Mouse (Mus musculus): Measurements from ENCODE around the gene Opn4. TPM values are rescaled to one million over a fixed set of nuclear protein-coding genes. Genes with fewer than 3 reads are reported as not detected.
A peak's percentile ranks its signal among the peaks of the same experiment; 100 is the strongest.

Gene Opn4
- 1 to 10 TPM; 2.0 to 2.3 TPM for total RNA-seq (2021)

DNA sequence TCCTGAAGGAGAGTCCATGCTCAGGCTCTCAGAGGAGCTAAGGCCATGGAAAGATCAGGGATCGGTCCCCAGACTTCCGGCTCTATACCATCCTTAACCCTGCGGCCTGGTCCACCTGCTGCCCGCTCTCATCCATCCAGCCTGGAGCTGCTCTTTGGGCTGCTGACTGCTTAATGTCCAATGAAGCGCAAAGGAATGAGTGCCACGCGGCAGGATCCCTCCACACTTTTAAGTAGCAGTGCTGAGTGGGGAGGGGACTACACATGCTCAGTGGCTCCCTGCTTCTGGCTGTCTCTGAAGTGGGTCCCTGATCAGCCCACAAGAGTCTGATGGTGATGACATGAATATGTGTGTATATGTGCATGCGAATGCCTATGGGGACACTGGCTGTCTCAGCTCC is at the start of gene Opn4:
Opn4 (minus strand) TSS at position 202 of the 400 bp plus-strand sequence.
- intact Hi-C loops (cut with DNase I): no loop called here
- DNase-seq: no peak

DNA sequence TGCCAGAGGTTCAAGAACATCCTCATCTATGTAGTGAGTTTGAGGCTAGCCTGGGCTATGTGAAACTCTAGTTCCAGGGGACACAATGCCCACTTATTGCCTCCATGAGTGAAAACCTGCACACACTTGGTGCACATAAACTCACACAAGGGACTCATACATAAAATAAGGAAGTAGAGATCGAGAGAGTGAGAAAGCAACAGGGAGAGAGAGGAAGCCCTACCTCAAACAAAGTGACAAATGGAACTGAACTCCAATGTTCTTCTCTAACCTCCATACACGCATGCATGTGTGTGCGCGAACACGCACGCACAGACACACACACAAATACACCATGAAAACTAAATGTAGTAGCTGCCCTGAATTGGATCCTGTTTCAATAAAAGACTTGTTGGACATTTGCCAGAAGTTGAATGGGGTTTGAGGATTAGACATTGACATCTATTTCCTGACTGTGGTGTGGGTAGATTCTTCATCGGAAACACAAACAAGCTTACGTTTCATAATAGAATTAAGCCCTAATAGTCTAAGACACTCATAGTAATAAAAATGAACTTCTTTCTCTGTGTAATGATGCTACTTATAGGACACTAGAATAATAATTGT is 48.0 kb upstream of the Opn4 start:
- no peak for DNase-seq
- intact Hi-C loops (cut with DNase I): no loop called here

DNA sequence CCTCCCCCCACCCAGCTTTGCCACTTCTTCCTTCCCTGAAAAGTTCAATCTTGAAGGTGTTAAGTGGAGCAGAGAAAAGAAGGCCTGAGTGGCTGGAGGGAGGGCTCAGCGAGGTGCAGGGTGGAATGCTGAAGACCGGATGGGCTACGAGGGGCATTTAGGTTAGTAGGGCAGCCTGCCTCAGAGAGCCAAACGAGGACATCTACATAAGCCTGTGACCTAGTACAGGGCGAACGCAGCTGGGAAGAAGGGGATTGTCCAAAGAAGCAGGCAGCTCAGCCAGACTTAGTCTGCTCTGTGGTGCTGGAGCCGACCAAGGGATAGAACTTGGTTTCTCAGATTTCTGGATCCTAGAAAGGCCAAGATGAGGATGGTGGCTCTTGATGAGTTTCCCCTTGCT is 44.2 kb upstream of the Opn4 start:
- DNase-seq: no peak
- intact Hi-C loops (cut with DNase I): no loop called here

DNA sequence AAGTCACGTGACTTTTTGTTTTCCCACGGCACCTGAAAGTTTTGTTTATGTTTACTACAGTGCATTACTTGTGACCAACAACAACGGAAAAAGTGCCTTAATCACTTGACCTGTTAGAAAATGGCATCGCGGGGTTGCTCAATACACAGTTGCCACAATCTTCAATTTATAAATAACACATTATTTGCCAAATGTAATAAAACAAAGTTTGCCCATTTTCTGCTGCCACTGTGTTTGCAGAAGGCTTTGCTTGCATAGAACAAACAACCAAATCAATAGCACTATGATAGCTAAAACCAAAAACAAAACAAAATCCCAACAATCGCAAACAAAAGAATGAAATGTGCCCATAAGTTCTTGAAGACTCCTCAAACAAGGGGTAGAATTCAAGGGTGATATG is 35.8 kb upstream of the Opn4 start:
- DNase-seq: no peak
- intact Hi-C loops (cut with DNase I): no loop called here

DNA sequence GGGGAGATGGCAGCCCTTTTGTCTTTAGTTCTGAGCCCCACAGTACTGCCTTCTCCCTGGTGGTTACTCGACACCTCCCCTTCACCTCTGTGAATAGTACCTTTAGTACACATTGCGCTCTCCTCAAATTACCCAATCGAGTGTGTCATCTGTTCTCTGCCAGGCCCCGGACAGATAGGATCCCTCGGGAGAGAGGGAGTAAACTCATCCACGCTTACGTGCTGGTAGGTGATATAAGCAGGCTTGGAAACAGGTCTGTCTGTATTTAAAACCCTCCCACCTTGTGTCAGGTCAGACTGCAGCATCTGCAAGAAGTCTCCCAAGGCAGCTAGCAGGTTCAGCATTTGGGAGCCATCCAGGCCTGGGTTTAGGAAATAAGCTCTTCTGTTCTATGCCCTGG is 35.2 kb upstream of the Opn4 start:
- no peak for DNase-seq
- intact Hi-C loops (cut with DNase I): no loop called here

DNA sequence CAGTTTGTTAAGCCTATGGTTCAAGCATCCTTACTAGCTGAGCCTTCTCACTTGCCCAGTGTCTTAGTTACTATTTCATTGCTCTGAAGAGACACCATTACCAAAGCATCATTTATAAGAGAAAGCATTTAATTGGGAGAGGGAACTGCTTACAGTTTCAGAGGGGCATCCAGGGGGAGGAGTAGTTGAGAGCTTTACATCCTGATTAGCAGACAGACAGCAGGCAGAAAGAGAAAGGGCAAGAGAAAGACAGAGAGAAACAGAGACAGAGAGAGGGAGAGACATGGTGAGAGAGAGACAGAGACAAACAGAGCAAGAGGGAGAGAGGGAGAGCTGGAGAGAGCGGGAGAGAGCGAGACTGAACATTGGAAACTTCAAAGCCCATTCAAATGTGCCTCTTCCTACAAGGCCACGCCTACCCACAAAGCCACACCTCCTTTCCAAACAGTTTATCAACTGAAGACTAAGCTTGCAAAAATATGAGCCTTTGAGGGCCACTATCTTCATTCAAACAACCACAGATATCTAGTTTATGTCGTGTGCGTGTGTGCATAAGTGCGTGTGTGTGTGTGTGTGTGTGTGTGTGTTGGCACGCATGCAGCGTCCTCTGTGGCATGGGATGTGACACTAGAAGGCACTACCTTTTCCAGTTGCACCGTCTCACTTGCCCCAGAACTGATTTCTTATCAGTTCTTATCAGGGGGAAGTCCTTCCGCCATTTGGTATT is 32.9 kb upstream of the Opn4 start:
- intact Hi-C loops (cut with DNase I): no loop called here
- no peak for DNase-seq

DNA sequence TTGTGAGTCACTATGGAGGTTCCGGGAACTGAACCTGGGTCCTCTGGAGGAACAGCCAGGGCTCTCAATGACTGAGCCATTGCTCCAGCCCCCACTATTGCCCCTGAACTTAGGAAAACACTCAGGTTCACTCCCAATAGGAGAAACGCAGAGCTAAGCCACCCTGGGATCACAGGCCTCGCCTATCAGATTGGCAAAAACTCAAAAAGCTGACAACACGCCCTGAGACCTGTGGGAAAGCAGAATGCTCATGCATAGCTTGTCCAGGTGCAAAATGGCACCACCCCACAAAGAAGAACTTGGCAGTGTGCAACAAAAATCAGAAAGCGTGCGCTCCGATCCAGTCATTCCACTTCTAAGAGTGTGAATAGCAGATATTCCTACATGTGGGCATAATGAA is 26.9 kb upstream of the Opn4 start:
- intact Hi-C loops (cut with DNase I): no loop called here
- DNase-seq: no peak

DNA sequence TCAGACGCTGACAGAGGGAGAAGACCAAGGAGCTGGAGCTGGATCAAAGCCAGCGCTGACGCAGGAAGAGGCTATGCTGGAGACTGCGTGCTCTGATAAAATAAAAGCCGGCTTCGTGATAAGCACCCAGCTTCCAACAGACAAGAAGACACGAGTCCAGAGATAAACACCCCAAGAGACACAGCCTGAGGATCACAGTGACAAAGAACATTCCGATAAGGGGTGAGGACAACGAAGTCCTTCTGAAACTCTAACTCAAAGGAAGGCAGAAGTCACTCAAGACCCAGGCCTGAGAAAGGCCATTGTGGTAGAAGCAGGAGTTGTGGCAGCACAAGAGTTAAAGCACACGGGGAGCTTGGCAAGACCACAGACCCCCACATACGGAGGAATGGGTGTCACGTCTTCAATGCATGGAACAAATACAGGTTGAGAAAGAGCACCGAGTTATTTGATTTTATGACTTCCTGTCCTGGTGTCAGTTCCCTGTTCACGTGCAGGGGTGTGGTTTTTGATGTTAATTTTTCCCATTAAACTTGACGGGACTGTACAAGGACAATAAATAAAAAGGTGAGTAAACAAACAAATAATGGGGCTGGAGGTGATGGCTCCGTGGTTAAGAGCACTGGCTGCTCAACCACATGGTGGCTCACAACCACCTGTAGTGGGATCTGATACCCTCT is 23.7 kb upstream of the Opn4 start:
- DNase-seq: no peak
- intact Hi-C loops (cut with DNase I): no loop called here

DNA sequence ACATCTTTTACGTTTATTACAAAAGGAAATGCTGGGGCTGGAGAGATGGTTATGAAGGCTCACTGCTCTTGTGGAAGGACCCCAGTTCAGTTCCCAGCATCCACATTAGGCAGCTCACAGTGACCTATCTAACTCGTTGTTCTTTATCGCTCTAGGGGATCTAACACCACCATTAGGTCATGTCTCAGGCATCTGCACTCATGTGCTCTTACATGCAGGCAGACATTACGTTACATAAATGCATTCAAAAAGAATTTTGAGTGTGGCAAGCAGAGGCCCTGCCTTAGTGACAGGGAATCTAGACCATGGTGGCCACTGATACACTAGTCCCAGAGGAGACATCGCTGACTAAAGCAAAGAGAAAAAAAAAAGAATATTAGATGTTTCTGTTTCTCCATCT is 23.1 kb upstream of the Opn4 start:
- intact Hi-C loops (cut with DNase I): no loop called here

DNA sequence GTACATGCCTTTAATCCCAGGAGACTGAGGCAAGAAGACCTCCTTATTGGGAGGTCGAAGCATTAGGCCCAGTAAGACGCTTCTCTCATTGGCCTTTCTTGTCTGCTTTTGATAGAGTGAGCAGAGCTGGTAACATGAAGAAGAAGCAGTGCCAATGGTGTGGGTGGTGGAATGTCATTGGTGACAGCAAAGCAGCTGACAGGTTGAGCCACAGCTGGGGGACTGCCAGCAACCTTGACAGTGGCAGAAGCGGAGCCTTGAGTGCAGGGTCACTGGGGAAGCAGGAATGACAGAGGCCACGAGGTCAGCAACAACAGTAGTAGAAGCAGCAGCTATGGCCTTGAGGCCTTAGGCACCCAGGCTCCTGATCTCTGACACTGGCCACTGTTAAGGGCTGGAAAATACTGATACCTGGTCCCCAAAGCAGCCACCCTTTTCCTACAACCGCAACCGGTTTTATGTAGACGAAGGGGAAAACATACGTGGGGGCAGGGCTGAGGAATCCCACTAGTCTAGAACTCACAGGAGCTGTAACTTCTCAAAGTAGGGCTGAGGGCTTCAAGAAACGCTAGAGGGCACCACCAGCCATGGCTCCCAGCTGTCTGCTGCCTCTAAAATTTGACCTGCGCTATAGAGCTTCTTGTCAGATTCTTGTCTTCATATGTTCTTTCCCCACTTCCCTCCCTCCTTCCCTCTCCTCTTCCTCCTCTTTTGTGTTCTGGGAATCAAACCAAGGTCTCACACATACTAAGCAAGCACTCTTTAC is 20.9 kb upstream of the Opn4 start:
- intact Hi-C loops (cut with DNase I): no loop called here

More for the DNA sequence above, 23.1 kb upstream of the Opn4 start:
- DNase-seq: no peak

DNA sequence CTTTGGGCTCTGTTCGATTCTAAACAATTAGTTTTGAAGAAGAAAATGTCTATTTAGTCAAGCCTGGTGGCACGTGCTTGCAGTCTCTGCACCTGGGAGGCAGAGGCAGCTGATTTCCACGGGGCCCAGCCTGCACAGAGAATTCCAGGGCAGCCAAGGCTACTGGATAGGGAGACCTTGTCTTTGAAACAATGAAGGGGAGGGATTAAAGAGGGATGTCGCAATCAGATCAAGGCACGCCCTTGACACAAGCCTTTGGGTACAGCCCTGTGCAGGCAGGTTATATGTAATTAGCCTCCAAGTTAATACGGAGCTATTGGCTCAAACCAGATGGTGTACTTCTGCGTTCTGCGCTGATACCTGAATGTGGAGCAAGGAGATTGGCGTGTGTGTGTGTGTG is 18.9 kb upstream of the Opn4 start:
- DNase-seq: no peak
- intact Hi-C loops (cut with DNase I): no loop called here

More for the DNA sequence above, 20.9 kb upstream of the Opn4 start:
- DNase-seq: peak; percentile 58 to 63

DNA sequence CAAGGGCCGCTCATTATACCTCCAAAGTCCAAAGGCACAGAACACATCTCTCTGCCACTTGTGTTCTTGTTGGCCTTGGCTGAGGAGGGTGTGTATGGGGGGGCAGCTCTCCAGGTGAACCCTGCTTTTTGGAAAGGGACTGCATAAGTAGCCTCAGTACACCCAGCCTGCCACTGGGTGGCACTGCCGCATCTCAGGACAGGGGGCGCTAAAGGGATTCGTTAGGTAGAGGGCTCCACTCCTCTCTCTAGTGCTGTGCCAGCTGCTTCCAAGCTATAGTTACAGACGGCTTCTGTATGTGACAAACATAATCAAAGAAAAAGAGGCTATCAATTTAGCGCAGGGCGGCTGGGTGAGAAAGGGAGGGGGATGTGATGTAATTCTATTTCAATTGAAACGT is 16.9 kb upstream of the Opn4 start:
- peak; percentile 84 to 90 for DNase-seq
- intact Hi-C loops (cut with DNase I): loop anchor here (1.0 to 2.0 kb wide), 2 partner anchors 152 to 161 kb away; no protein-coding TSS in a partner anchor

DNA sequence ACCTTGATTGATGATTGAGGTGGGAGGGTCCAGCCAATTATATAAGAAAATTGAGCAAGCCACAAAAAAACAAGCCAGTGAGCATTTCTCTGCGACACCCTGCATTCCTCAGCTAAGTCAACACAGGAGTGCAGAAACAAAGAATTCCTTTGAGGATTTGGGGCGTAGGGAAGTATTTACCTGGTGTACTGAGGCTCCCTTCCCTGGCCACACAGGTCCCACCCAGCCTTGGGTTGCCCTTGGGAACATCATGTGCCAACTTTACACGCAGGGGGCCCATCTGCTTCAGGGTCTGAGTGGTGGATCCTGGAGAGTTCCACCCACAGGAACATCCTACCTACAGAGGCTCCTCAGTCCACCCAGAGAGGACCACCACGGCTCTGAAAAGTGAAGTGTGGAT is 15.7 kb upstream of the Opn4 start:
- intact Hi-C loops (cut with DNase I): loop anchor here (2.0 kb wide), 1 partner anchor 153 kb away; no protein-coding TSS in a partner anchor
- no peak for DNase-seq

DNA sequence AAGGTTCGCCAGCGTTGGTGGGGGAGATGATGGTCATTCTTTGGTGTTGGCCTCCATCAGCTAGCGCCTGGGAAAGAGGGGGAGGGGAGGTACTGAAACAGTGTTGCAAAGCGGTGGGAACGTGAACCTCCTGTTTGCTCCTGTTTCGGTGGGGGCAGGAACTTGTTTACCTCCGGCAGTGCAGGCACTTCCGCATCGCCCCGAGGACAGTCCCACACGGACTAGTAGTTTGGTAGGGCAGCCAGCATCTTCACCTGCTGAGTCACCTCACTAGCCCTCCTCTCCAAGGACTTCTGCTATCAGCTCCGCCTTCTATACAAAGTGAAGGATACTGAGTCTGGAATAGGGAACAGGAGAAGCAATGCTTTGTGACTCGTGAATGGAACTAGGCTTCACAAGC is 15.1 kb upstream of the Opn4 start:
- intact Hi-C loops (cut with DNase I): no loop called here
- no peak for DNase-seq

DNA sequence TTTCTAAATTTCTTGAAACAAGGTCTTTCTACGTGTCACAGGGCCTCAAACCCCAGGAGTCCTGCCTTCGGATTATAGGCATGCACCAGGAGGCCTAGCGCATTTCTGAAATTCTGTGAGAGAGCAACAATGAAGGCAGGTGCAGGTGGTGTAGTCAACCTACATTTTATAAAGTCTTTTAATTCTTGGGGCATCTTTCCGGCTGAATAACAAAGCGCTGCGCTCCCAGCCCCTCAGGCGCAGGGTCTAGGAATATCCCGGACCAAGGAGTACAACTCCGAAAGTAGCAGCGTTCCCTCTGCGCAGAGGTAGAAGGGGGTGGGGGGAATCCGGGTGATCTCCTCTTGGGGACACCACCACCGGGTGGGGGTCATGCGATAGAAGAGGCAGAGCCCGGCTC is 14.6 kb upstream of the Opn4 start:
- no peak for DNase-seq
- intact Hi-C loops (cut with DNase I): no loop called here

DNA sequence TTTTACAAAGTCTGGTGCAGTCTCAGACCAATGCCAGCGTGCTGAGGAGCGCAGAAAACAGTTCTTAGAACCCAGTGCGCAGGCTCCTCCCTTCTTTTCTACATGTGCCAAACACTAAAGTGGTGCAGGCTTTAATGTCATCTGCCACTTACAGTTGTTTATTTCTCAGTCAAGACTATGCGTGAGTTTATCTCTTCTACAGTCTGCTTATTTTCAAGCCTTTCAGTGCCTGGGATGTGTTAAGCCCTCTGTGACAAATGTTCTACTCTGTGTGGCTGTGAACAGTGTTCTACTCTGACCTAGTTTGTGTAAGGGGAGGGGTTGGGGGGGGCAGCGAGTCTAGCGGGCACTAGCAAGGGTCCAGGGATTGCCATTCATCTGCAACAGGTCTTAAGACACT is 13.6 kb upstream of the Opn4 start:
- no peak for DNase-seq
- intact Hi-C loops (cut with DNase I): no loop called here

DNA sequence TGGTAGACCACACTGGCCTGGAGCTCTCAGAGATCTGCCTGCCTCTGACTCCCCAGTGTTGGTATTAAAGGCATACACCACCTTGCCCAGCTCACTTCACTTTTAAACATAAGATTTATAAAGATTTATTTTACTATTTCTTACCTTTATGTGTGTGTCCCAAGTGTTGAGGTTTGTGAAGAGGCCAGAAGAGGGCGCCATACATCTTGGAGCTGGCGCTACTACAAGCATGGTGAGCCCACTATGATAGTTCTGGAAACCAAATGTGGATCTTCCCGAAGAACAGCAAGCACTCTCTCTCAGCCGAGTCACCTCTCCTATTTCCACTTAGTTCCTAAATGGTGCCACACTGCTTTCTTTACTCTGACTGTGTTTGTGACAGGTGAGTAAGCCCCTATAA is 12.3 kb upstream of the Opn4 start:
- intact Hi-C loops (cut with DNase I): no loop called here
- no peak for DNase-seq

DNA sequence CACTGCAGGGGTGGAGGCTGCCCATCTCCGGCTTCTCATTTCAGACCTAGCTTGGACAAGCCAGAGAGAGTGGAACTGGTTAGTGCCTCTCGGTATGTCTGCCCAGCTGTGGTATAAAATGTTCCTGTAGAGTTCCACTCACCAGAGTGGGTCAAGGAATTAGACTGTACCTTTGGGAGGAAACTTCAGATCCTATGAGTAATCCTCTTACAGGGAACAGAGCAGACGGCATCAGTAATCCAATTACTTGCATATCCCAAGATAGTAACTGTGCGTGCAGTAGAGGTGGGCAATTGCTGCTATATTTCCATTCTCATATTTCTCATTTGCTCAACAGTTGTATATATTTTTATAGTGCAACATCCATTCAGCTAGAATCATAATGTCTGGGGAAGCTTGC is 11.6 kb upstream of the Opn4 start:
- DNase-seq: no peak
- intact Hi-C loops (cut with DNase I): no loop called here

DNA sequence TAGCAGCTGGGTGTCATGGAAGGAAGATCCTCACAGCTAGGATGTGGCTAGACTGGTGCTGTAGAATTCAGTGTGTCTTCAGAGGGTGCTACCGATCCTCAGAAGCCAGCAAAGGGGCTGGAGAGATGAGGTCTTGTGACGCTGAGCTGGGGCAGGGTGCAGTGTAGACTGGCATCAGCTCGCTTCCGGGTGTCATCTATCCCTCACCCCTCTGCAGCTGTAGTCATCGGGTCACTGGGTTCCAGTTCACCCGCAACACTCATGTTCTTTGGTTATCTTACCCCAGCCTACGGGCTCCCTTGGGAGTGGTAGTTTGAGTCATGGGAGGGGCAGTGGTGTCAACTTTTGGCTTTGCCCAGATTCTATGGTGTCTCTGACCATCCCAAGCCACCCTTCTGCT is 2.0 kb upstream of the Opn4 start:
- intact Hi-C loops (cut with DNase I): no loop called here

DNA sequence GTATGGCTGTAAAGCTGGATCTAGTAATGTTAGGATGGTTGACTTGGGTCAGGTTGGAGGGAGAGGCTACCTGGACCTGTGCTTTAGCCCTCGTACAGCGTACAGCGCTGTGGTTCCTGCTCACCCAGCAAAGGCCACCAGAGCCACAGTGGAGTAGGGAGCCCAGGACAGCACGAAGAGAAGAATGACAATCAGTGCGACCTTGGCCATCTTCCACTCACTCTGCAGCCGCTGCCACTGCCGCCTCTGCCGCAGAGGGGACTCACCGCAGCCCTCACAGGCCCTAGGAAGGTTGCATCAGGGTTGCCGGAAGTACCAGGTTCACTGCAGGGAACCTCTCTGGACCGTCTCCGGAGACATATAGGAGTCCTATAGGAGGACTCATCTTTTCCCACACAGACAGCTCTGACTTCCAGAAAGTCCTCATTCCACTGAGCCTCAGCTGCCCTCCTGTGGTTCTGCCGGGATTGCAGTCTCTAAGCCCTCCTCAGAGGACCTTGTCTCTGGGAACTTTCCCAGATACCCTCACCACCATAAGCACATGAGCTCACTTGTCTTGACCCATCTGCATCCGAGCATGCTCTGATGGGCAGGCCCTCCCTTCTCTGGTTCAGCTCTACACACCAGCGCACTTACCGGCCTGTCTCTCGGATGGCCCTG is 4.2 kb downstream of the Opn4 start:
- DNase-seq: peak in 1 of 2 experiments; percentile 40
- intact Hi-C loops (cut with DNase I): no loop called here

More for the DNA sequence above, 2.0 kb upstream of the Opn4 start:
- no peak for DNase-seq

All from heart, postnatal 10 days (tissue).